Mouse (Mus musculus) layer of hippocampus, adult 2 months (tissue): ENCODE data around the gene Wrap53. TPM values are rescaled to one million over a fixed set of nuclear protein-coding genes. Genes with fewer than 3 reads are reported as not detected.
"Not testable (repeated sequence)": the region's sequence is repeated elsewhere in the genome, so short reads cannot be mapped to it uniquely, and the experiment has no call there.

ENCODE experiments used
- DNase-seq, 2 experiments: peaks; one replicate each; pipeline ENCODE4 v3.0.0; 2022; ENCODE audit warnings: low spot score in 2 of 2
- H3K27ac ChIP-seq: fragments of 200-600 bp; 2 replicates; pipeline ENCODE4 v1.8.1; 2022
- H3K4me3 ChIP-seq: fragments of 200-600 bp; 2 replicates; pipeline ENCODE4 v1.8.1; 2022; ENCODE audit warnings: mild to moderate bottlenecking
- CTCF ChIP-seq: fragments of 200-600 bp; conservative IDR thresholded peaks from 2 replicates; pipeline ENCODE4 v1.8.1; 2022; ENCODE audit warnings: antibody characterized with exemption, mild to moderate bottlenecking, moderate library complexity
- total RNA-seq, 2 experiments: library from RNA; stranded (reverse); gene quantifications; 2 replicates each; pipeline ENCODE4 v1.2.3; 2021

Gene Wrap53
- total RNA-seq, 2 experiments from 2014 or later: 12.0 to 14.3 TPM

GRCm38 (mm10) chr11:69532480-69533150 lies 47.4 kb downstream of the Wrap53 start:
- Histone ChIP-seq H3K4me3 (no peak overlapping the region), H3K27ac (peak overlapping the region; percentile 70; the same call in 1 of the 2 replicates)
- peak; percentile 50 for TF ChIP-seq CTCF
- no peak for DNase-seq

- H3K27ac ChIP-seq: peak overlapping the region; percentile 70
- DNase-seq, H3K4me3 ChIP-seq: not testable (repeated sequence)
- peak; percentile 56 for TF ChIP-seq CTCF
Observed at GRCm38 (mm10) chr11:69530755-69531154, 49.3 kb downstream of the Wrap53 start.

DNA sequence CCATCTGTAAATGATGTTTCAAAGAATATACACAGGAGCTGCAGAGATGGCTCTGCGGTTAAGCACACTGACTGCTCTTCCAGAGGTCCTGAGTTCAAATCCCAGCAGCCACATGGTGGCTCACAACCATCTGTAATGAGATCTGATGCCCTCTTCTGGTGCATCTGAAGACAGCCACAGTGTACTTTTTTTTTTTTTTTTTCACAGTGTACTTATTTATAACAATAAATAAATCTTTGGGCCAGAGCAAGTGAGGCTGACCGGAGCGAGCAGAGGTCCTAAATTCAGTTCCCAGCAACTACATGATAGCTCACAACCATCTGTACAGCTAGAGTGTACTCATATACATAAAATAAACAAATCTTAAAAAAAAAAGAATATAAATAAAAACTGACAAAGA lies 49.8 kb downstream of the Wrap53 start:
- TF ChIP-seq CTCF: peak; percentile 46
- not testable (repeated sequence) for DNase-seq, H3K4me3 ChIP-seq, H3K27ac ChIP-seq

- Histone ChIP-seq H3K4me3 (no peak overlapping the region), H3K27ac (peak overlapping the region; percentile 83)
- no peak for TF ChIP-seq CTCF
- DNase-seq: no peak
Observed at GRCm38 (mm10) chr11:69528031-69528390, 52.0 kb downstream of the Wrap53 start.

DNA sequence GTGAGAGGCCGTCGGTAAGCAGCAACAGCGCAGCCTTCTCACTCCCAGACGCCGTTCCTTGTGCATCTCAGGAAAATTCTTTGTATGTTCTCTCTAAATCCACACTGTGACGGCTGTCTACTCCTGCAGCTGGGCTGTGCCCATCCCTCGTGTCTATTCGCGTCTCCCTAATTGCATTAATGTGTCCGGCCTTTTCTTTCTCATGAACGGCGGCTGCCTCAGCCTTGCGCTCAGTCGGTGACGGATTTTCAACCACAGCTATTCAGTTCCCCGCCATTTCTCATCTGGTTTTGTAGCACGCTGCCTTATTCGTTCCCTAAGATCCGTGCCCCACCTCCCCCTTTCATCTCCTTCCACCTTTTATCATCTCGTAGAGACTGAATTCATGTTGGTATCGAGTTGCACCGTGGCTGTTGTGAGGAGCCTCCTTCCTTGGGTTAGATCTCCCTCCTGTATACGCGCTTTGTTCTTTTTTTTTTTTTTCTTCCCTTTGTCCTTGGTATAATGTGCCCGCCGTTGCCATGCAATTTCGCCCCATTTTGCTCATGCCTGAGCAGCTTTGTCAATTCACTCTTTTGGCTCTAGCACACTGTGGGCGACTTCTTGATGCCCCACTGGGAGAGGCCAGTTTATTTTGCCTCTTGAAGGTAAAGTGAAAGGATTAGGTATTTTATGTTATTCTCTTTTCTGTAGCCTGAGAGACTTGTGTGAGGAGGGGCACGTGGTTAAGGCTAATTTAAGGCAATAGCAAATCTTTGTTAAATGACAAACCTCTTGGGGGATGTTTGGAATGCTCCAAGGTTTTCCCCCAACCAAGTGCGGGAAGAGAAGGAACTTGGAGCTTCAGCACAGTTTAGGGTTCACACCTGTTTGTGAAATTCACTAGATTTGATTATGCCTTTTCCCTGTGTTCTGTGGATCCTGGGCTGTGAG lies 52.7 kb downstream of the Wrap53 start:
- no peak for TF ChIP-seq CTCF
- peak overlapping the region; percentile 45 for H3K4me3 ChIP-seq
- peak in 1 of 2 experiments; percentile 33 for DNase-seq
- peak overlapping the region; percentile 83 for H3K27ac ChIP-seq

DNA sequence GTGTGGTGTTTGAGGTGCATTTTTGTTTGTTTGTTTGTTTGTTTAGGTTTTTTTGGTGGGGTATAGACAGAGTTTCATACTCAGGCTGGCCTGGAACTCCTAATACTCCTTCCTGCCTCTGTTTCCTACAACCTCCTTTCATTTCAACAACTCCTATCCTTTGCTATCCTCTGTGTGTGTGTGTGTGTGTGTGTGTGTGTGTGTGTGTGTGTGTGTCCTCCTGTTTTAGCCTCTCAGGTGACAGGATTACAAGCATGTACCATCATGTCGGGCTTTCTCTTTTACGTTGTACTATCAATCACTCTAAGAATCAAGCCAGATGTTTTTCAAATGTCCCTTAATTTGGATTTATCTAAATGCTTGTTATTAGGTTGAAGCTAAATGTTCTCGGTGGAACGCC lies 53.4 kb downstream of the Wrap53 start:
- TF ChIP-seq CTCF: no peak
- no peak for DNase-seq
- Histone ChIP-seq H3K4me3 (peak overlapping the region; percentile 45; the same call in 1 of the 2 replicates), H3K27ac (peak overlapping the region; percentile 83)

- no peak for DNase-seq
- Histone ChIP-seq H3K27ac (no peak overlapping the region), H3K4me3 (no peak overlapping the region)
- no peak for TF ChIP-seq CTCF
Observed at GRCm38 (mm10) chr11:69525661-69526060, 54.4 kb downstream of the Wrap53 start.

DNA sequence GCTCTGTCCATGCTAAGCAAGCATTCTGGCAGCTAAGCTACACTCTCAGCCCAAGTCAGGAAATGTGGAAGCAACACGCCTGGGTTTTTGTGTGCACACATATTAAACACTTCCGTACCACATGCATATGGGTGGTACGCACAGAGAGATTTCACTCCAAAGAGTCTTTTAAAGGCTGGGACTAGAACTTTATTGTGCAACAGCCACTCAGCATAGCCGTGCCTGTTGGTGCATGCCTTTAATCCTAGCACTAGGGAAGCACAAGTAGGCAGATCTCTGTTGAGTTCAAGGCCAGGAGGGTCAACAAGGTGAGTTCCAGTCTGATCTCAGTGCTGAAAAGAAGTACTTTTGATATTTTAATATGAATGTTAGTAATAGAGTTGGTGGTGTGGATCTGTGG lies 56.4 kb downstream of the Wrap53 start:
- Histone ChIP-seq H3K4me3 (no peak overlapping the region), H3K27ac (no peak overlapping the region)
- no peak for DNase-seq
- TF ChIP-seq CTCF: no peak

GRCm38 (mm10) chr11:69521526-69522149 lies 58.4 kb downstream of the Wrap53 start:
- H3K4me3 ChIP-seq: no peak overlapping the region
- no peak for DNase-seq
- TF ChIP-seq CTCF: no peak
- H3K27ac ChIP-seq: no peak overlapping the region

DNA sequence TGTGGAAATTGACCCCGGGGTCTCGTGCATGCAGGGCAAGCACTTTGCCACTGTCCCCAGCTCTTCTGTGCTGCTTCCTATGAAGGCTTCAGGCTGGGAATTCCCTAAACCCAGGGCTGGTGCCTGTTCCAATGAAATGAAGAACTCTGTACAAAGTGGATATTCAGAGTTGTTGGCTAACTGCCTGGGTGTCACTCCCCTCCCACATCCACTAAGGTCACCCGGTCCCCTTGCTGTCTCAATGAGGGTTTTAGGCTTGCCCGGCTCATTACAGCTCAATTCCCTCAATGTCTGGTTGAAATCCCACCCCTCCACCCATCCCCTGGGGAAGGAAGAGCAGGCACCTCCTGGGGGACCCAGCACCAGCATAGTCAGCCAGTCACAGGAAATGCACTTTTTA lies 60.1 kb downstream of the Wrap53 start:
- Histone ChIP-seq H3K4me3 (no peak overlapping the region), H3K27ac (no peak overlapping the region)
- DNase-seq: no peak
- no peak for TF ChIP-seq CTCF

DNA sequence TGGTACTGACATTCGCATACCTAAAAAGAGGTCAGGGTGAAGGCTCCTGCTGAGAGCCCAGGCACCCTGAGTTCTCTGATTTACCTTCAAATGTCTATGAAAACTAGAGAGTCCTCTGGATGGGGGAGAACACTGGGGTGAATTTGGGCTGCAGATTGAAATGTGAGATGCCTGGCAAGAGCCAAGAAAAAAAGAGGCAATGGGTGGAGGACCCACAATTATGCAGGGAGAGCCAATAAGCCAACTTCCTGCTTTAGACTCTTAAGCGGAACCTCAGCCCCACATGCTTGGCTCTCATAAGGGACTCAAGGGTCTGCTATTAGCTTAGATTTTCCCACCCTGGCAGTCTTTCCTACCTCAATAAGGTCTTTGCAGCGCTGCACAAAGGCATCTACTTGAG lies 63.4 kb downstream of the Wrap53 start:
- DNase-seq: no peak
- Histone ChIP-seq H3K27ac (no peak overlapping the region), H3K4me3 (no peak overlapping the region)
- no peak for TF ChIP-seq CTCF

GRCm38 (mm10) chr11:69516151-69516640 lies 63.9 kb downstream of the Wrap53 start:
- no peak for TF ChIP-seq CTCF

DNA sequence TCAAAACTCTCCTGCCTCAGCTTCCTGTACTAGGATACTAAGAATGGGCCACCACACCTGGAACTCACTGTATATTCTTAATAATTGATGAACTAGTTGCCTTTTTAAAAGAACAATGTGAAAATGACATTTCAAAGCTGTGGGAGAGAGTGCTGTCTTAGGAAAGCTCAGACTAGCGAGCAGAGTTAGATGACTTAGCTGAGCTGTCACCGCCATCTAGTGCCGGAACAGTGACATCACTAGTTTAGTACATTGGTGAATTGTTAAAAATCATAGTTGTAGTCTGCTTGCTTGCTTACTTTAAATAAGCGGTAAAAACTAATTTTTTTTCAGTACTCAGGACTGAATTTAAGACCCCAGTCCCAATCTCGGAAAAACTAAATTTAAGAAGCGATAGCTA lies 66.2 kb downstream of the Wrap53 start:
- H3K4me3 ChIP-seq: no peak overlapping the region
- no peak overlapping the region for H3K27ac ChIP-seq
- DNase-seq: peak; percentile 55 to 61
- peak; percentile 91 for TF ChIP-seq CTCF

More at GRCm38 (mm10) chr11:69516151-69516640, 63.9 kb downstream of the Wrap53 start:
- Histone ChIP-seq H3K4me3 (no peak overlapping the region), H3K27ac (no peak overlapping the region)
- DNase-seq: no peak

Other genes with a start within 250 kb of the Wrap53 start
- gene Rnf227, start 239.8 kb downstream of the Wrap53 start, total RNA-seq: 100 to 1,000 TPM; 110 to 117 TPM
- 100 to 1,000 TPM; 541 to 561 TPM for gene Chd3, start 210.8 kb downstream of the Wrap53 start, total RNA-seq
- gene Naa38, start 184.8 kb downstream of the Wrap53 start, total RNA-seq: 100 to 1,000 TPM; 109 to 127 TPM
- gene Cyb5d1, start 184.6 kb downstream of the Wrap53 start, total RNA-seq: 10 to 100 TPM; 43.6 to 45.0 TPM
- gene Tmem88, start 182.0 kb downstream of the Wrap53 start, total RNA-seq: 1 to 10 TPM; 2.6 to 5.0 TPM
- 10 to 100 TPM; 34.3 to 40.9 TPM for gene Kdm6b, start 166.6 kb downstream of the Wrap53 start, total RNA-seq
- 1 to 10 TPM; 4.6 to 5.2 TPM for gene Dnah2, start 31.1 kb downstream of the Wrap53 start, total RNA-seq
- 100 to 1,000 TPM; 113 to 116 TPM for gene Efnb3, start 20.1 kb downstream of the Wrap53 start, total RNA-seq
- gene Trp53, start 104 bp upstream of the Wrap53 start, total RNA-seq: 10 to 100 TPM; 28.5 to 32.3 TPM
- 100 to 1,000 TPM; 391 to 411 TPM for gene Atp1b2, start 25.7 kb upstream of the Wrap53 start, total RNA-seq
- not detected for gene Shbg, start 37.6 kb upstream of the Wrap53 start, total RNA-seq
- gene Sat2, start 41.8 kb upstream of the Wrap53 start, total RNA-seq: 10 to 100 TPM; 15.1 to 15.6 TPM
- gene Fxr2, start 52.7 kb upstream of the Wrap53 start, total RNA-seq: 100 to 1,000 TPM; 138 to 143 TPM
- under 1 TPM in 1 of 2 experiments, not detected in 1; 0.44 TPM for gene Sox15, start 75.1 kb upstream of the Wrap53 start, total RNA-seq
- gene Mpdu1, start 82.4 kb upstream of the Wrap53 start, total RNA-seq: 10 to 100 TPM; 54.9 to 59.3 TPM
- 10 to 100 TPM in 1 of 2 experiments, 1 to 10 TPM in 1; 9.7 to 15.4 TPM for gene Cd68, start 85.9 kb upstream of the Wrap53 start, total RNA-seq
- 100 to 1,000 TPM; 342 to 344 TPM for gene Eif4a1, start 92.2 kb upstream of the Wrap53 start, total RNA-seq
- gene Senp3, start 101.8 kb upstream of the Wrap53 start, total RNA-seq: 100 to 1,000 TPM; 108 to 132 TPM
- gene Tnfsf13, start 105.5 kb upstream of the Wrap53 start, total RNA-seq: 1 to 10 TPM; 2.1 to 2.5 TPM
- 1 to 10 TPM; 8.9 to 9.6 TPM for gene Tnfsf12, start 115.6 kb upstream of the Wrap53 start, total RNA-seq
- gene Tnfsfm13, start 115.8 kb upstream of the Wrap53 start, total RNA-seq: 1 to 10 TPM; 1.6 to 2.2 TPM
- gene Polr2a, start 178.4 kb upstream of the Wrap53 start, total RNA-seq: 10 to 100 TPM; 64.6 to 65.4 TPM
- gene Slc35g3, start 181.7 kb upstream of the Wrap53 start, total RNA-seq: not detected
- 100 to 1,000 TPM; 122 to 133 TPM for gene Zbtb4, start 185.7 kb upstream of the Wrap53 start, total RNA-seq
- 1 to 10 TPM; 1.1 to 1.3 TPM for gene Chrnb1, start 215.7 kb upstream of the Wrap53 start, total RNA-seq
- gene Fgf11, start 221.6 kb upstream of the Wrap53 start, total RNA-seq: 10 to 100 TPM; 25.6 to 28.0 TPM
- not detected for gene Tmem102, start 225.4 kb upstream of the Wrap53 start, total RNA-seq
- gene Gm39566, start 235.0 kb upstream of the Wrap53 start, total RNA-seq: not detected
- not detected for gene Spem2, start 238.2 kb upstream of the Wrap53 start, total RNA-seq
- gene Spem1, start 241.9 kb upstream of the Wrap53 start, total RNA-seq: under 1 TPM; 0.34 to 0.49 TPM